Comparison of ENCODE assay signal across 31 mouse cellular contexts in genomic region chr2:128552080-128552791, GRCm38 (mm10). TPM values are rescaled to one million over a fixed set of nuclear protein-coding genes. Genes with fewer than 3 reads are reported as not detected.
A peak's percentile ranks its signal among the peaks of the same experiment; 100 is the strongest.
DNase-seq lines count a peak whose midpoint lies in the region; ATAC-seq and TF ChIP-seq lines count a peak whose summit lies in the region.
"Had no signal": no experiment of that assay in that cellular context is flagged by ENCODE, and none has a peak within 500 bp of the region (broad histone marks: within the 10 kb centered on the region; RNA-seq: fewer than 3 reads in every experiment).

No protein-coding gene starts in this region.

- no peaks in the 10 kb centered on the region for H3K36me3 ChIP-seq in lung, postnatal 0 days (ENCODE audit: insufficient read depth, low read length)
- H3K36me3 ChIP-seq: embryonic facial prominence, embryonic 15.5 days; forebrain, embryonic 10.5 days; hindbrain, embryonic 10.5 days; limb, embryonic 15.5 days; midbrain, embryonic 10.5 days had no signal

- no peaks in the 10 kb centered on the region for H3K9me3 ChIP-seq in lung, postnatal 0 days (ENCODE audit: low read length)
- H3K9me3 ChIP-seq: embryonic facial prominence, embryonic 15.5 days; forebrain, embryonic 10.5 days; hindbrain, embryonic 10.5 days; limb, embryonic 15.5 days; midbrain, embryonic 10.5 days had no signal

- peak; percentile 96 for TF ChIP-seq EP300 in lung, postnatal 0 days (IDR thresholded peaks at IDR 0.05)

- peak; percentile 29 for DNase-seq in 3T3-L1 (ENCODE audit: low read depth, low spot score)
- peak; percentile 83 for DNase-seq in fibroblast of lung, adult 2 months (ENCODE audit: low read depth)
- peak; percentile 89 for DNase-seq in lung, postnatal 0 days (ENCODE audit: low spot score)
- no peak for DNase-seq in kidney, adult 8-10 months
- no peak for DNase-seq in kidney, postnatal 4 days
- no peak for DNase-seq in right cerebral cortex, postnatal 36 days (ENCODE audit: low spot score in 2 of 2)
- DNase-seq in cerebellum, postnatal 10 days, result no peak
- DNase-seq: adrenal gland, postnatal 10 days; cerebellum, adult 8-10 months; forebrain, postnatal 0 days; gastrocnemius, postnatal 25 days; heart, adult 2 months; kidney, adult 11 months; left cerebral cortex, postnatal 4 days; spleen, adult 18-20 months; thymus, postnatal 4 days had no signal

- H3K4me1 ChIP-seq in lung, postnatal 0 days (ENCODE audit: insufficient read depth, low read depth, low read length), result peaks cover 18% of the 10 kb centered on the region
- H3K4me1 ChIP-seq: midbrain, embryonic 10.5 days had no signal

- no peaks in the 10 kb centered on the region for H3K27me3 ChIP-seq in lung, postnatal 0 days (replicated peaks; ENCODE audit: insufficient read depth, low read length)
- H3K27me3 ChIP-seq: embryonic facial prominence, embryonic 15.5 days; limb, embryonic 15.5 days had no signal

- no peak overlapping the region for H3K9ac ChIP-seq in lung, postnatal 0 days (replicated peaks; ENCODE audit: low read depth)
- H3K9ac ChIP-seq: embryonic facial prominence, embryonic 15.5 days; forebrain, postnatal 0 days; limb, embryonic 15.5 days; liver, embryonic 14.5 days had no signal

- peak overlapping the region; percentile 76 for H3K27ac ChIP-seq in lung, postnatal 0 days (ENCODE audit: low read length)
- H3K27ac ChIP-seq: embryonic facial prominence, embryonic 15.5 days; forebrain, embryonic 10.5 days; heart, adult 2 months; hindbrain, embryonic 10.5 days; hindbrain, postnatal 0 days; left cerebral cortex, adult 2 months; limb, embryonic 15.5 days; liver, embryonic 14.5 days; macrophage; midbrain, embryonic 10.5 days had no signal

- peak; percentile 92 for ATAC-seq in lung, postnatal 0 days
- peak; percentile 52; the same call in 1 of the 2 replicates for ATAC-seq in megakaryocyte, adult 5-6 weeks (ENCODE audit: poor library complexity, severe bottlenecking)
- ATAC-seq: forebrain, postnatal 0 days; hindbrain, postnatal 0 days had no signal

- H3K4me3 ChIP-seq in lung, postnatal 0 days (ENCODE audit: low read depth, low read length), result no peak overlapping the region
- H3K4me3 ChIP-seq: embryonic facial prominence, embryonic 15.5 days; forebrain, embryonic 10.5 days; heart, adult 2 months; hindbrain, embryonic 10.5 days; left cerebral cortex, adult 2 months; limb, embryonic 15.5 days; midbrain, embryonic 10.5 days had no signal

- 56% methylated on average over 8 of the region's 8 CpGs for WGBS in lung, postnatal 0 days

- TF ChIP-seq CTCF in lung, postnatal 0 days (IDR thresholded peaks at IDR 0.05), result no peak

- H3K4me2 ChIP-seq in lung, postnatal 0 days (replicated peaks; ENCODE audit: low read depth, low read length), result no peak overlapping the region
- H3K4me2 ChIP-seq: embryonic facial prominence, embryonic 15.5 days; limb, embryonic 15.5 days had no signal

RNA-seq across cellular contexts. Expression of gene Spdye4c, which starts 38.8 kb away (rescaled TPM):
- polyA plus RNA-seq in lung, postnatal 0 days (2015; fragmentation: Nextera tagmentation; extraction: Ambion mirVana), result not detected in 2 replicates
- total RNA-seq in megakaryocyte, adult 5-6 weeks (2015), result not detected in 2 replicates
- total RNA-seq in megakaryocyte, adult 5-6 weeks (2017), result not detected in 2 replicates
- total RNA-seq: adrenal gland, postnatal 10 days; forebrain, postnatal 0 days; gastrocnemius, postnatal 25 days; heart, adult 2 months; hindbrain, postnatal 0 days; layer of hippocampus, postnatal 10 days; left cerebral cortex, adult 2 months; left cerebral cortex, postnatal 4 days; neutrophil, adult 5-6 weeks had no signal
- polyA plus RNA-seq: embryonic facial prominence, embryonic 15.5 days; forebrain, embryonic 10.5 days; forebrain, postnatal 0 days; heart, adult 2 months; heart, embryonic 14.5 days; hindbrain, embryonic 10.5 days; hindbrain, postnatal 0 days; kidney, embryonic 16.5 days; large intestine, adult 2 months; limb, embryonic 15.5 days; liver, embryonic 14.5 days; macrophage; midbrain, embryonic 10.5 days had no signal

Comparison
In these comparisons a context has a peak if more than half of its experiments do, and no peak if none do; other contexts are left out.
1. DNase-seq: peak in 3T3-L1 (single experiment), fibroblast of lung, adult 2 months (single experiment) and lung, postnatal 0 days (single experiment); none in kidney, adult 8-10 months (0 of 2), kidney, postnatal 4 days (0 of 2), right cerebral cortex, postnatal 36 days (0 of 2) and cerebellum, postnatal 10 days (0 of 2).